Mouse (Mus musculus) G1E (cell line): ENCODE measurements around the gene Zfyve28.

Source experiments
- CTCF ChIP-seq: IDR thresholded peaks from 2 replicates; pipeline ENCODE4 v1.5.1; 2012; ENCODE audit warnings: low read depth, low read length, inconsistent platforms, mixed read lengths
- GATA1 ChIP-seq: IDR thresholded peaks from 2 replicates; pipeline ENCODE4 v1.6.1; 2012; ENCODE audit warnings: borderline replicate concordance, low read length, inconsistent platforms, mixed read lengths
- GATA2 ChIP-seq: IDR thresholded peaks from 2 replicates; pipeline ENCODE4 v1.6.1; 2012; ENCODE audit warnings: low read depth, low read length, inconsistent platforms, borderline replicate concordance
- POLR2AphosphoS5 ChIP-seq: IDR thresholded peaks from 2 replicates; pipeline ENCODE4 v1.6.1; 2012; ENCODE audit warnings: low read depth, low read length, inconsistent platforms; ENCODE audit not compliant: insufficient replicate concordance

DNA sequence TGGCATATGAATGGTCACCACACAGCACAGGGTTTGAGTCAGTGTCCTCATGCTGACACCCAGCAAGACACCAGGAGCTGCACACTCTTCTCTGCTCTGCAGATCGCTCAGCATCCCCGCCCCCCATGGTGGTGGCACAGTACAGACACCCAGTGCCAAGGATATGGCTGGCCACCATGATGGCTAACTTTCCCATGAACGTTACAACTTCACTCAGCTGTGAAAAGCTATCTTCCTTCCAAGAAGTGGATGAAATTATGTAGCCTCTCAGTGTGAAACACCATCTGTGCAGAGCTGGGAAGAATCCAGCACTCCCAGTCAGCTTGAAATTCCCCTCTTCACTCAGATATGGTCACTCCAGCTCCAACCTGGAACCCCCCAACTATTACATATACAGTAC is 14.0 kb downstream of the Zfyve28 start:
- TF ChIP-seq CTCF (no peak), GATA1 (no peak), POLR2AphosphoS5 (no peak), GATA2 (no peak)
